Mouse (Mus musculus) hindbrain, embryonic 16.5 days (tissue): ENCODE measurements at regions not wholly inside any gene's neighbourhood (a gene's known extent, or its start where the extent isn't known, plus 50 kb on each side); places are given as distances from the start of the nearest gene placed in this dataset.
A peak's percentile ranks its signal among the peaks of the same experiment; 100 is the strongest.

ENCODE experiments used
- ATAC-seq: fragments of 200-750 bp; cut with Nextera tagmentation; 2 replicates; pipeline ENCODE4 v1.8.0; 2017; ENCODE audit warnings: moderate TSS enrichment, moderate library complexity
- H3K27ac ChIP-seq: fragments of 300-500 bp; sonication (generic); 2 replicates; pipeline ENCODE4 v1.5.1; 2014; ENCODE audit warnings: low read depth, mild to moderate bottlenecking, control low read depth, low read length, moderate library complexity
- H3K27me3 ChIP-seq: fragments of 300-500 bp; sonication (generic); replicated peaks from 2 replicates; pipeline ENCODE4 v1.6.1; 2014; ENCODE audit warnings: low read length; ENCODE audit not compliant: control insufficient read depth, insufficient read depth
- H3K36me3 ChIP-seq: fragments of 300-500 bp; sonication (generic); 2 replicates; pipeline ENCODE4 v1.6.1; 2014; ENCODE audit warnings: mild to moderate bottlenecking, low read length, moderate library complexity, mixed read lengths; ENCODE audit not compliant: control insufficient read depth, insufficient read depth
- H3K4me1 ChIP-seq: fragments of 300-500 bp; sonication (generic); 2 replicates; pipeline ENCODE4 v1.6.1; 2014; ENCODE audit warnings: low read depth, low read length; ENCODE audit not compliant: control insufficient read depth, insufficient read depth
- H3K4me2 ChIP-seq: fragments of 300-500 bp; sonication (generic); 2 replicates; pipeline ENCODE4 v1.6.1; 2014; ENCODE audit warnings: mild to moderate bottlenecking, low read length, control low read depth, moderate library complexity
- H3K4me3 ChIP-seq: fragments of 300-500 bp; sonication (generic); 2 replicates; pipeline ENCODE4 v1.5.1; 2014; ENCODE audit warnings: mild to moderate bottlenecking, low read length, control low read depth, moderate library complexity
- H3K9ac ChIP-seq: fragments of 300-500 bp; sonication (generic); 2 replicates; pipeline ENCODE4 v1.6.1; 2014; ENCODE audit warnings: low read depth, mild to moderate bottlenecking, control low read depth, low read length, moderate library complexity
- H3K9me3 ChIP-seq: fragments of 300-500 bp; sonication (generic); 2 replicates; pipeline ENCODE4 v1.6.1; 2014; ENCODE audit warnings: mild to moderate bottlenecking, low read length, moderate library complexity; ENCODE audit not compliant: control insufficient read depth
- WGBS: fragments of 180-500 bp; shearing (Covaris S2); extraction: QIAGEN DNeasy Blood & Tissue Kit; methylation state at CpG from one replicate; pipeline ENCODE4 v1.1.7; 2014; 5-methylcytosine and 5-hydroxymethylcytosine counted together

DNA sequence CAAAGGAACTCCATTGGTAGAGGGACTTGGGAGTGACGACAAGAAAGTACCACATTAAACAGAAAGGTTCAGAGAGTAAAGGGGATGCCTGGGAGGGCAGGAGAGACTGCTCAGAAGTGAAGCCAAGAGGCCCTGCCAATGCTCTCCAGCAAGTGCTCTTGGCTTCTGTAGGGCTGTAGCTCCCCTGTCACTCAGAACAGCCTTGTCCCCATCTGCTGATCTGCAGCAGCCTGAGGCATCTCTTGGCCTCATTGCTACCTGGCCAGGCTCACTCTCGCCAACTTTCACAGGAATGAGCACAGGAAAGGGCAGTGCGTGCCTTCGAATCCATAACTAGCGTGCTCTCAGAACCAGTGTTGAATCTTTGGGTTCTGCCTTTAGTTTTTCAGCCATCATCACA is 205.2 kb upstream of the Gm10295 start:
- Histone ChIP-seq H3K4me1 (no peaks in the 10 kb centered on the region), H3K9ac (no peak overlapping the region), H3K4me2 (no peak overlapping the region), H3K27ac (no peak overlapping the region), H3K9me3 (no peaks in the 10 kb centered on the region), H3K4me3 (no peak overlapping the region), H3K27me3 (no peaks in the 10 kb centered on the region; the same call in 1 of the 2 replicates), H3K36me3 (no peaks in the 10 kb centered on the region)
- 0 out of 2 replicates have a peak, but pooled peaks have one; percentile 40 for ATAC-seq
- 93% methylated on average over 5 of the region's 5 CpGs for WGBS

DNA sequence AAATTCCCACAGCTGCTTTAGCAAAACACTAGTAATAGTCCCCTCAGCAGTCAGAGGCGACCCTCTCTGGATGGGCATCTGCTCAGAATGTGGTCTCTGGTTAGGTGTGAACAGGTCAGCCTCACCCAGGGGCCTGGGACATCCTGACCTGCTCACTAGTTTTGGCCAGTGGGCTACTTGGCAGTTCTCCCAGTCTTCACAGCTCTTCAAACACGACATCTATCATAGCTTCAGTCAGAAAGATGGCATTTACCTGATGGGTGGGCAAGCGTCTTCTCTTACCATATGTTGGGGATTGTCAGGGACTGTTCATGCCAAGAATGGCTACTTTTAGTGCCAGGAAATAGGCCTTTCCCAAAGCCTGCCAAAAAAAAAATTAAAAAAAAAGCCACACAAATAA is 204.2 kb upstream of the Gm10295 start:
- no peak for ATAC-seq

GRCm38 (mm10) chr7:71546606-71547213 is 195.4 kb upstream of the Gm10295 start:
- ATAC-seq, result no peak
- H3K9me3 ChIP-seq, result no peaks in the 10 kb centered on the region
- 71% methylated on average over 6 of the region's 6 CpGs for WGBS
- H3K4me1 ChIP-seq, result no peaks in the 10 kb centered on the region
- H3K27me3 ChIP-seq, result no peaks in the 10 kb centered on the region
- no peaks in the 10 kb centered on the region for H3K36me3 ChIP-seq
- H3K4me3 ChIP-seq, result no peak overlapping the region
- H3K27ac ChIP-seq, result no peak overlapping the region
- no peak overlapping the region for H3K9ac ChIP-seq
- H3K4me2 ChIP-seq, result no peak overlapping the region

More for the DNA sequence above, 204.2 kb upstream of the Gm10295 start:
- Histone ChIP-seq H3K4me3 (no peak overlapping the region), H3K27me3 (no peaks in the 10 kb centered on the region; the same call in 1 of the 2 replicates), H3K27ac (no peak overlapping the region), H3K9ac (no peak overlapping the region), H3K4me1 (no peaks in the 10 kb centered on the region), H3K9me3 (no peaks in the 10 kb centered on the region), H3K4me2 (no peak overlapping the region), H3K36me3 (no peaks in the 10 kb centered on the region)
- 71% methylated on average over 3 of the region's 3 CpGs for WGBS

GRCm38 (mm10) chr7:71541467-71541866 is 190.2 kb upstream of the Gm10295 start:
- Histone ChIP-seq H3K9me3 (no peaks in the 10 kb centered on the region), H3K9ac (no peak overlapping the region), H3K36me3 (no peaks in the 10 kb centered on the region), H3K4me1 (no peaks in the 10 kb centered on the region), H3K4me3 (no peak overlapping the region), H3K4me2 (no peak overlapping the region), H3K27me3 (no peaks in the 10 kb centered on the region), H3K27ac (no peak overlapping the region)
- ATAC-seq, result no peak
- 36% methylated on average over 2 of the region's 2 CpGs for WGBS

- Histone ChIP-seq H3K9me3 (no peaks in the 10 kb centered on the region), H3K4me3 (no peak overlapping the region), H3K9ac (no peak overlapping the region), H3K36me3 (no peaks in the 10 kb centered on the region), H3K4me1 (no peaks in the 10 kb centered on the region; the same call in 1 of the 2 replicates), H3K4me2 (no peak overlapping the region), H3K27ac (no peak overlapping the region), H3K27me3 (no peaks in the 10 kb centered on the region)
- peak; percentile 45; the same call in 1 of the 2 replicates for ATAC-seq
- WGBS, result 37% methylated on average over 5 of the region's 5 CpGs
These were observed 181.8 kb upstream of the Gm10295 start for GRCm38 (mm10) chr7:71533109-71533508.

- 69% methylated on average over 6 of the region's 6 CpGs for WGBS
- no peaks in the 10 kb centered on the region for H3K36me3 ChIP-seq
- no peak overlapping the region for H3K4me3 ChIP-seq
- H3K4me1 ChIP-seq, result no peaks in the 10 kb centered on the region; the same call in 1 of the 2 replicates
- H3K9me3 ChIP-seq, result no peaks in the 10 kb centered on the region
- no peak overlapping the region; the same call in 1 of the 2 replicates for H3K27ac ChIP-seq
- ATAC-seq, result no peak
- no peaks in the 10 kb centered on the region for H3K27me3 ChIP-seq
- H3K9ac ChIP-seq, result no peak overlapping the region
- no peak overlapping the region for H3K4me2 ChIP-seq
These were observed 180.2 kb upstream of the Gm10295 start for GRCm38 (mm10) chr7:71531496-71531895.

- no peaks in the 10 kb centered on the region for H3K9me3 ChIP-seq
- no peaks in the 10 kb centered on the region; the same call in 1 of the 2 replicates for H3K4me1 ChIP-seq
- 78% methylated on average over 4 of the region's 4 CpGs for whole genome bisulfite sequencing
- no peaks in the 10 kb centered on the region for H3K27me3 ChIP-seq
- H3K36me3 ChIP-seq, result no peaks in the 10 kb centered on the region
- no peak overlapping the region for H3K27ac ChIP-seq
- no peak overlapping the region for H3K4me2 ChIP-seq
- H3K9ac ChIP-seq, result no peak overlapping the region
- no peak for ATAC-seq
- no peak overlapping the region for H3K4me3 ChIP-seq
These were observed 179.6 kb upstream of the Gm10295 start for GRCm38 (mm10) chr7:71530922-71531321.

DNA sequence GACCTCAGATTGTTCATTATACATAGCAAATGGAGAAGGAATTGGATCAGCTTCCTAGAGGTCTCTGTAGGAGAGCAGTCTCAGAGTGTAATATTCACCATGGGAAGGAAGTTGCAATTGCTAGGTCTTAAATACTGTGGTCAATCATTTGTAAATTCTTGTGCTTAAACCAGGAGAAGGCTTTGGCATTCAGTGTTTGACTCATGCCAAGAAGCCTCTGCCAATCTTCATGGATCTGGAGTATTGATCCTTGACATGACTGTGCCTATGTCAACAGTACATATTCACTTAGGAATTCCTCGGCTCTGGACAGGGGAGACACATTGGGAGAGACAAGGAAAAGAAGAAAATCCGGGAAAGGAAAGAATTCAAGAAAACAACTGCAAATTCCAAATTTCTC is 174.9 kb upstream of the Gm10295 start:
- no peak overlapping the region for H3K4me3 ChIP-seq
- no peaks in the 10 kb centered on the region for H3K9me3 ChIP-seq
- H3K4me1 ChIP-seq, result no peaks in the 10 kb centered on the region
- ATAC-seq, result no peak
- H3K27me3 ChIP-seq, result no peaks in the 10 kb centered on the region
- no peaks in the 10 kb centered on the region for H3K36me3 ChIP-seq
- H3K4me2 ChIP-seq, result no peak overlapping the region
- 84% methylated on average over 2 of the region's 2 CpGs for WGBS
- H3K27ac ChIP-seq, result no peak overlapping the region
- no peak overlapping the region for H3K9ac ChIP-seq

DNA sequence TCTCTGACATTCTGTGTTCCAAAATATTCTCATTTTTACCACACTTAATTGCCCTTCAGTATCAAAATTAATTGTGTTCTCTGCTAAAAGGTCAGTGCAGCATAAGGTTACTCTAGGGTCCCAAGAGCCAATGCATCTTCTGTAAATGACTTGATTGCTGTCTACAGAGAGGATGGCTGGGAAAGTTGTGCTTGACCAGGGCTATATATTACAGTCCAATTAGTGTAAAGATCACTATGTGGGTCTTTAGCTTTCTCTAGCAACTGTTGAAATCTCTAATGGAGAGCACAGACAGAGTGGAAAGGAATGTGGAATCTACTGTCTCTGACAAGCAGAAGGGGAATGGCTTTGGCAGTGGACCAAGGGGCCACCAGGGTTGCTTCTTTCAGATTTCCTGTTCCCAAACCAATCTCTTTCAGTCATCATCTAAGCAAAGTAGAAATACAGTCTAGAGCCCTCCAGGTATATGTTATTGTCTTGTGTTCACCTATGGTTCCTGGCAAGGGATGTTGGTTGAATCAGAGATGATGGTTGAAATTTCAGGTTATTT is 173.4 kb upstream of the Gm10295 start:
- no peak for ATAC-seq
- no peaks in the 10 kb centered on the region for H3K27me3 ChIP-seq

More for the DNA sequence above, 173.4 kb upstream of the Gm10295 start:
- H3K9ac ChIP-seq, result no peak overlapping the region
- no peaks in the 10 kb centered on the region for H3K36me3 ChIP-seq
- no peaks in the 10 kb centered on the region for H3K9me3 ChIP-seq
- no peak overlapping the region for H3K4me2 ChIP-seq
- H3K4me1 ChIP-seq, result no peaks in the 10 kb centered on the region
- no peak overlapping the region for H3K4me3 ChIP-seq
- no peak overlapping the region for H3K27ac ChIP-seq
